Mouse (Mus musculus): ENCODE measurements around the gene Rnf126. TPM values are rescaled to one million over a fixed set of nuclear protein-coding genes. Genes with fewer than 3 reads are reported as not detected.

Rnf126 gene
- polyA plus RNA-seq, 1 experiment from 2014 or later: 58.5 TPM

DNA sequence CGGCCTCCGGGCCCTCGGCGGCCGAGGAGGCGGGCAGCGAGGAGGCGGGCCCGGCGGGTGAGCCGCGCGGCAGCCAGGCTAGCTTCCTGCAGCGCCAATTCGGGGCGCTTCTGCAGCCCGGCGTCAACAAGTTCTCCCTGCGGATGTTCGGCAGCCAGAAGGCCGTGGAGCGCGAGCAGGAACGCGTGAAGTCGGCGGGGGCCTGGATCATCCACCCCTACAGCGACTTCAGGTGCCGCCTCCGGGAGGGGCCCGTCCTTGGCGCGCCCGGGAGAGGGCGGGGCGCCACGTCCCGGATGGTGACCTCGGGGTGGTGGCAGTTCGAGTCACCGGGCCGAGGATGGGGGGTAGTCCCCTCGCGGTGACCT is 49.8 kb downstream of the Rnf126 start:
- TF ChIP-seq CTCF (IDR thresholded peaks at IDR 0.05): no peak
- ATAC-seq: peak; percentile 22
- ChIA-PET POLR2A (no interaction called here), CTCF (no interaction called here)
- in situ Hi-C loops (cut with MboI; ENCODE audit: low pct_unique_long_range_greater_than_20kb): no loop called here
- no peak for DNase-seq (ENCODE audit: low read depth, low spot score)
- H3K27me3 ChIP-seq: no peaks in the 10 kb centered on the region

DNA sequence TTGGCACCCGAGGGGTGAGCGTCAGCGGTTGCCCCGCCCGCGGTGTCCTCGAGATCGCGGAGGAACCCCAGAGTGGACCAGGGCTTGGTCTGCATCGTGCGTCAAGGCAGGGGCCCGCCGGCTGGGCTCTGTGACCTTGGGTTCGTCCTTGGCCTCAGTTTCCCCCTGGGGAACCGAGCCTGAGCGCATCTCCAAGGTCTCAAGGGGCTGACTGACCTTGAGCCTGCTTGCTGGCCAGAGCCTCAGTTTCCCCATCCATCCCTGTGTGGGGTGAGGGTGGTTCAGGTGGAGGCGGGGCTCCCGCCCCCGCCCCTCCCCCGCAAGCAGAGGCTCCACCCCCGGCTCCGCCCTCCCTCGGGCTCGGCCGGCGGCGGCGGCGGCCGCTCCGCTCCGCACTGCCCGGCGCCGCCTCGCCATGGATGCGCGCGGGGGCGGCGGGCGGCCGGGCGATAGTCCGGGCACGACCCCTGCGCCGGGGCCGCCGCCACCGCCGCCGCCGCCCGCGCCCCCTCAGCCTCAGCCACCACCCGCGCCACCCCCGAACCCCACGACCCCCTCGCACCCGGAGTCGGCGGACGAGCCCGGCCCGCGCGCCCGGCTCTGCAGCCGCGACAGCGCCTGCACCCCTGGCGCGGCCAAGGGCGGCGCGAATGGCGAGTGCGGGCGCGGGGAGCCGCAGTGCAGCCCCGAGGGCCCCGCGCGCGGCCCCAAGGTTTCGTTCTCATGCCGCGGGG is 50.3 kb downstream of the Rnf126 start, which contains the start of gene Hcn2:
TSS of gene Hcn2 (plus strand) at position 381 of the 734 bp plus-strand sequence.
- POLR2A ChIA-PET: no interaction called here
- CTCF ChIA-PET: no interaction called here
- in situ Hi-C loops (cut with MboI; ENCODE audit: low pct_unique_long_range_greater_than_20kb): no loop called here
- TF ChIP-seq CTCF (IDR thresholded peaks at IDR 0.05): no peak
- no peaks in the 10 kb centered on the region for H3K27me3 ChIP-seq
- ATAC-seq (peak; percentile 35), DNase-seq (ENCODE audit: low read depth, low spot score) (no peak)

DNA sequence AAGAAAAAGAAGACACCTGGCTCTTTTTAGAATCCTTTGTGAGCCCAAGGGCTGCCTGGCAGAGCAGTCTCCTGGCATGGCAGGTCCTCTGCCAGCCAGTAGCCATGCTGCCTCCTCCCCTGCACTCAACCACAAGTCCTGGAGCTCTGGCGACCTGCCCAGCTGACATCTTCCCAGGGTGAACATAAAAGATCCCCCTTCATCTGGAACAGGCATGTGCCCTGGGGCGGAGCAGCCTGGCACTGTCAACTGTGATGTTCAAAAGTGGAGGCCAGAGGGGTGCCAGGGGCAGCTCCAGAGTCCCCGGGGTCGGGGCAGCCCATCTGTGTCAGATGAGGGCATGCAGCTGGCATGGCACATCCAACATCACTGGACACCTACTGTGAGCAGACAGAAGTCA is 51.8 kb downstream of the Rnf126 start:
- no peak for TF ChIP-seq CTCF (IDR thresholded peaks at IDR 0.05)
- no peaks in the 10 kb centered on the region for H3K27me3 ChIP-seq
- CTCF ChIA-PET: no interaction called here
- in situ Hi-C loops (cut with MboI; ENCODE audit: low pct_unique_long_range_greater_than_20kb): no loop called here
- DNase-seq (ENCODE audit: low read depth, low spot score) (no peak), ATAC-seq (no peak)
- POLR2A ChIA-PET: interaction anchor here (1.3 to 2.2 kb wide), 4 partner anchors 9 to 50 kb away, joined by 3 to 9 read pairs (median 4); partner anchors contain the start of gene Bsg

DNA sequence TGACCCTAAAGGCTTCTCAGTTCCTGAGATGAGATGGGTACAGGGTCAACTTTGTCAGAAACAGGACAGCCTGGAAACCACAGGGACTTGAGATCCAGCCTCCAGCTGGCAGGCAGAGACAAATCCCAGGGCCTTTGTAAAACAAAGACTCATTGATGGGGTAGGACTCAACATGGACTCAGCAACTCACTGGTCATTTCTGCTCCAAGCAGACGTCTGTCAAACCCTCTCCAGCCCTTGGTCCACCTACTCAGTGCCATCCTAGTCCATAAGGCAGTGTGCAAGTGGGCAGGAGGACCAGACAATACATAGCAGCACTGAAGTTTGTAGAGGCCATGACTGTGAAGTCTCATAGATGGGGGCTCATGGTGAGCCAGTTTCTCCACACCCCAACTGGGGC is 53.6 kb downstream of the Rnf126 start:
- no peak for ATAC-seq
- ChIA-PET CTCF (no interaction called here), POLR2A (no interaction called here)
- DNase-seq (ENCODE audit: low read depth, low spot score): no peak
- no peak for TF ChIP-seq CTCF (IDR thresholded peaks at IDR 0.05)
- in situ Hi-C loops (cut with MboI; ENCODE audit: low pct_unique_long_range_greater_than_20kb): no loop called here
- no peaks in the 10 kb centered on the region for H3K27me3 ChIP-seq

- TF ChIP-seq CTCF (IDR thresholded peaks at IDR 0.05): no peak
- no peak for DNase-seq (ENCODE audit: low read depth, low spot score)
- ATAC-seq: no peak
- H3K27me3 ChIP-seq: no peaks in the 10 kb centered on the region
- in situ Hi-C loops (cut with MboI; ENCODE audit: low pct_unique_long_range_greater_than_20kb): no loop called here
- ChIA-PET CTCF (interaction anchor here (0.7 to 1.0 kb wide), 2 partner anchors 11 to 21 kb away, joined by 3 read pairs; no protein-coding TSS in a partner anchor), POLR2A (no interaction called here)
Observed at GRCm38 (mm10) chr10:79712499-79713126, 54.1 kb downstream of the Rnf126 start.

GRCm38 (mm10) chr10:79712029-79712428 is 54.7 kb downstream of the Rnf126 start:
- ATAC-seq (no peak), DNase-seq (ENCODE audit: low read depth, low spot score) (no peak)
- in situ Hi-C loops (cut with MboI; ENCODE audit: low pct_unique_long_range_greater_than_20kb): no loop called here
- ChIA-PET CTCF (interaction anchor here (0.7 to 1.0 kb wide), 2 partner anchors 12 to 21 kb away, joined by 3 read pairs; no protein-coding TSS in a partner anchor), POLR2A (no interaction called here)
- no peaks in the 10 kb centered on the region for H3K27me3 ChIP-seq
- no peak for TF ChIP-seq CTCF (IDR thresholded peaks at IDR 0.05)

DNA sequence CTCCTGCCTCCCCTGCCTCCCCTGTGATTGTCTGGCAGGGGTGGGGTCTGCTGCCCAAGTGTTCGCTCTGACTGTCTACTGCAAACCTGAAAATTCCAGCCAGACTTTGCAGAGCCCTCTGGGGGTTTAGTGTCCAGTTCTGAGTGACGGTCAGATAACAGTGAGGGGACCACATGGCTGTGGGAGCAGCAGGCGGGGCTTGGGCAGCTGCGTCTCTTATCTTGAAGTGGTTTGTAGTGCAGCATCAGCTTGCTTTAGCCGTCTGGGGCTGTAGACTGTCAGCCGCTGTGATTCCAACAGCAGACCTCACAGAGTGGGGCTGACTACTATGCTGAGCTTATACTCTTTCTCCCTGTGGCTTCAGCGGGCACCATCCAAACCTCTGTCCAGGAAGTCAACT is 57.4 kb downstream of the Rnf126 start:
- ATAC-seq (no peak), DNase-seq (ENCODE audit: low read depth, low spot score) (no peak)
- H3K27me3 ChIP-seq: no peaks in the 10 kb centered on the region
- TF ChIP-seq CTCF (IDR thresholded peaks at IDR 0.05): no peak
- in situ Hi-C loops (cut with MboI; ENCODE audit: low pct_unique_long_range_greater_than_20kb): no loop called here
- ChIA-PET CTCF (interaction anchor here (1.2 kb wide), 1 partner anchor 9 kb away, joined by 3 read pairs; no protein-coding TSS in a partner anchor), POLR2A (no interaction called here)

DNA sequence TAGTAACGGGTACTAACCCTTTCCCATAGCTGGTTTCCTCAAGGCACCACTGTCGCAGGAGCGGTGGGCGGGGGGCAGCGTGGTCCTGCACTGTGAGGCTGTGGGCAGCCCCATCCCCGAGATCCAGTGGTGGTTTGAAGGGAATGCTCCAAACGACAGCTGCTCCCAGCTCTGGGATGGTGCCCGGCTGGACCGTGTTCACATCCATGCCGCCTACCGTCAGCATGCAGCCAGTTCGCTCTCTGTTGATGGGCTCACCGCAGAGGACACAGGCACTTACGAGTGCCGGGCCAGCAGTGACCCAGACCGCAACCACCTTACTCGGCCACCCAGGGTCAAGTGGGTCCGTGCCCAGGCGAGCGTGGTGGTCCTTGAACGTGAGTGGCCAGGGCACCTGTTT is 58.1 kb downstream of the Rnf126 start:
- CTCF ChIA-PET: no interaction called here
- no peak for ATAC-seq
- POLR2A ChIA-PET: no interaction called here
- no peak for TF ChIP-seq CTCF (IDR thresholded peaks at IDR 0.05)
- H3K27me3 ChIP-seq: no peaks in the 10 kb centered on the region
- in situ Hi-C loops (cut with MboI; ENCODE audit: low pct_unique_long_range_greater_than_20kb): no loop called here
- no peak for DNase-seq (ENCODE audit: low read depth, low spot score)

Other genes starting within 250 kb of the Rnf126 start
- 48.1 TPM for gene Plpp2, start 233.2 kb downstream of the Rnf126 start, polyA plus RNA-seq (2021)
- gene Mier2, start 211.8 kb downstream of the Rnf126 start, polyA plus RNA-seq (2021): 38.6 TPM
- not detected for gene Theg, start 179.6 kb downstream of the Rnf126 start, polyA plus RNA-seq (2021)
- not detected for gene C2cd4c, start 152.9 kb downstream of the Rnf126 start, polyA plus RNA-seq (2021)
- gene Shc2, start 129.0 kb downstream of the Rnf126 start, polyA plus RNA-seq (2021): 0.04 TPM
- gene Odf3l2, start 121.2 kb downstream of the Rnf126 start, polyA plus RNA-seq (2021): not detected
- not detected for gene Madcam1, start 102.4 kb downstream of the Rnf126 start, polyA plus RNA-seq (2021)
- 62.4 TPM for gene Tpgs1, start 97.6 kb downstream of the Rnf126 start, polyA plus RNA-seq (2021)
- gene Cdc34, start 84.8 kb downstream of the Rnf126 start, polyA plus RNA-seq (2021): 72.2 TPM
- 0.47 TPM for gene Gzmm, start 77.9 kb downstream of the Rnf126 start, polyA plus RNA-seq (2021)
- gene Bsg, start 62.5 kb downstream of the Rnf126 start, polyA plus RNA-seq (2021): 1,052 TPM
- 15.4 TPM for gene Hcn2, start 50.3 kb downstream of the Rnf126 start, polyA plus RNA-seq (2021)
- 44.6 TPM for gene Polrmt, start 20.4 kb downstream of the Rnf126 start, polyA plus RNA-seq (2021)
- gene Fgf22, start 11.9 kb downstream of the Rnf126 start, polyA plus RNA-seq (2021): 0.63 TPM
- gene Fstl3, start 10.3 kb upstream of the Rnf126 start, polyA plus RNA-seq (2021): 2.3 TPM
- not detected for gene Prss57, start 24.0 kb upstream of the Rnf126 start, polyA plus RNA-seq (2021)
- gene Palm, start 26.6 kb upstream of the Rnf126 start, polyA plus RNA-seq (2021): 141 TPM
- 0.17 TPM for gene Misp, start 54.0 kb upstream of the Rnf126 start, polyA plus RNA-seq (2021)
- gene Ptbp1, start 87.5 kb upstream of the Rnf126 start, polyA plus RNA-seq (2021): 349 TPM
- 7.5 TPM for gene Prtn3, start 107.5 kb upstream of the Rnf126 start, polyA plus RNA-seq (2021)
- 34.6 TPM for gene Plppr3, start 107.7 kb upstream of the Rnf126 start, polyA plus RNA-seq (2021)
- gene Elane, start 119.3 kb upstream of the Rnf126 start, polyA plus RNA-seq (2021): not detected
- gene Cfd, start 123.9 kb upstream of the Rnf126 start, polyA plus RNA-seq (2021): not detected
- gene Med16, start 142.0 kb upstream of the Rnf126 start, polyA plus RNA-seq (2021): 27.1 TPM
- not detected for gene Gm26602, start 143.9 kb upstream of the Rnf126 start, polyA plus RNA-seq (2021)
- 2.1 TPM for gene Kiss1r, start 150.0 kb upstream of the Rnf126 start, polyA plus RNA-seq (2021)
- 101 TPM for gene R3hdm4, start 154.3 kb upstream of the Rnf126 start, polyA plus RNA-seq (2021)
- gene Arid3a, start 160.1 kb upstream of the Rnf126 start, polyA plus RNA-seq (2021): 5.9 TPM
- gene Wdr18, start 193.2 kb upstream of the Rnf126 start, polyA plus RNA-seq (2021): 45.4 TPM
- gene Grin3b, start 203.8 kb upstream of the Rnf126 start, polyA plus RNA-seq (2021): 0.54 TPM
- 145 TPM for gene Tmem259, start 217.4 kb upstream of the Rnf126 start, polyA plus RNA-seq (2021)
- 393 TPM for gene Cnn2, start 221.6 kb upstream of the Rnf126 start, polyA plus RNA-seq (2021)
- 19.9 TPM for gene Abca7, start 229.5 kb upstream of the Rnf126 start, polyA plus RNA-seq (2021)
- gene Arhgap45, start 249.7 kb upstream of the Rnf126 start, polyA plus RNA-seq (2021): 0.85 TPM